Mouse (Mus musculus): ENCODE results near the gene Kif5c. TPM values are rescaled to one million over a fixed set of nuclear protein-coding genes. Genes with fewer than 3 reads are reported as not detected.

Gene Kif5c
- polyA plus RNA-seq, 1 experiment from 2014 or later = 7.1 TPM

GRCm38 (mm10) chr2:49747670-49748069 lies 128.6 kb downstream of the Kif5c start:
- 0 out of 2 replicates have a peak overlapping the region, but pooled peaks have one; percentile 8 for H3K27ac ChIP-seq
- WGBS (ENCODE audit: missing documents) = 85% methylated on average over 2 of the region's 2 CpGs
- H3K4me3 ChIP-seq (ENCODE audit: inconsistent target) = no peak overlapping the region
- peaks cover 3% of the 10 kb centered on the region; the same call in 1 of the 2 replicates for H3K36me3 ChIP-seq (ENCODE audit: inconsistent target)
- H3K79me2 ChIP-seq (ENCODE audit: inconsistent target) = peaks cover 47% of the 10 kb centered on the region

GRCm38 (mm10) chr2:49748628-49749342 lies 129.7 kb downstream of the Kif5c start:
- Histone ChIP-seq H3K27ac (peak overlapping the region; percentile 68), H3K36me3 (ENCODE audit: inconsistent target) (peaks cover 11% of the 10 kb centered on the region), H3K4me3 (ENCODE audit: inconsistent target) (no peak overlapping the region), H3K79me2 (ENCODE audit: inconsistent target) (peaks cover 47% of the 10 kb centered on the region)
- 86% methylated on average over 14 of the region's 14 CpGs for WGBS (ENCODE audit: missing documents)

GRCm38 (mm10) chr2:49749730-49750576 lies 130.9 kb downstream of the Kif5c start:
- peak overlapping the region; percentile 68 for H3K27ac ChIP-seq
- WGBS (ENCODE audit: missing documents) = 69% methylated on average over 11 of the region's 11 CpGs

GRCm38 (mm10) chr2:49751544-49752210 lies 132.6 kb downstream of the Kif5c start:
- Histone ChIP-seq H3K79me2 (ENCODE audit: inconsistent target) (peaks cover 26% of the 10 kb centered on the region; the same call in 1 of the 2 replicates), H3K27ac (peak overlapping the region; percentile 68; the same call in 1 of the 2 replicates)
- WGBS (ENCODE audit: missing documents) = 93% methylated on average over 10 of the region's 10 CpGs

More at GRCm38 (mm10) chr2:49749730-49750576, 130.9 kb downstream of the Kif5c start:
- Histone ChIP-seq H3K36me3 (ENCODE audit: inconsistent target) (peaks cover 21% of the 10 kb centered on the region), H3K79me2 (ENCODE audit: inconsistent target) (peaks cover 43% of the 10 kb centered on the region), H3K4me3 (ENCODE audit: inconsistent target) (no peak overlapping the region)

GRCm38 (mm10) chr2:49752211-49752607 lies 133.1 kb downstream of the Kif5c start:
- Histone ChIP-seq H3K36me3 (ENCODE audit: inconsistent target) (peaks cover 44% of the 10 kb centered on the region), H3K79me2 (ENCODE audit: inconsistent target) (peaks cover 21% of the 10 kb centered on the region; the same call in 1 of the 2 replicates), H3K4me3 (ENCODE audit: inconsistent target) (no peak overlapping the region), H3K27ac (peak overlapping the region; percentile 17; the same call in 1 of the 2 replicates)
- 88% methylated on average over 8 of the region's 8 CpGs for WGBS (ENCODE audit: missing documents)

More at GRCm38 (mm10) chr2:49751544-49752210, 132.6 kb downstream of the Kif5c start:
- Histone ChIP-seq H3K4me3 (ENCODE audit: inconsistent target) (no peak overlapping the region), H3K36me3 (ENCODE audit: inconsistent target) (peaks cover 38% of the 10 kb centered on the region)

- Histone ChIP-seq H3K79me2 (ENCODE audit: inconsistent target) (peaks cover 12% of the 10 kb centered on the region; the same call in 1 of the 2 replicates), H3K36me3 (ENCODE audit: inconsistent target) (peaks cover 52% of the 10 kb centered on the region), H3K4me3 (ENCODE audit: inconsistent target) (no peak overlapping the region), H3K27ac (peak overlapping the region; percentile 17; the same call in 1 of the 2 replicates)
- 89% methylated on average over 3 of the region's 3 CpGs for WGBS (ENCODE audit: missing documents)
These were observed 134.0 kb downstream of the Kif5c start for GRCm38 (mm10) chr2:49753062-49753461.

GRCm38 (mm10) chr2:49755054-49755453 lies 136.0 kb downstream of the Kif5c start:
- Histone ChIP-seq H3K27ac (no peak overlapping the region), H3K79me2 (ENCODE audit: inconsistent target) (peaks cover 9% of the 10 kb centered on the region; the same call in 1 of the 2 replicates), H3K4me3 (ENCODE audit: inconsistent target) (no peak overlapping the region), H3K36me3 (ENCODE audit: inconsistent target) (peaks cover 72% of the 10 kb centered on the region)
- WGBS (ENCODE audit: missing documents) = 63% methylated on average over 2 of the region's 2 CpGs

- no peak overlapping the region for H3K27ac ChIP-seq
- 94% methylated on average over 6 of the region's 7 CpGs for WGBS (ENCODE audit: missing documents)
These were observed 138.5 kb downstream of the Kif5c start for GRCm38 (mm10) chr2:49757616-49758015.

GRCm38 (mm10) chr2:49764331-49764946 lies 145.3 kb downstream of the Kif5c start:
- Histone ChIP-seq H3K36me3 (ENCODE audit: inconsistent target) (peaks cover 91% of the 10 kb centered on the region), H3K79me2 (ENCODE audit: inconsistent target) (no peaks in the 10 kb centered on the region), H3K4me3 (ENCODE audit: inconsistent target) (no peak overlapping the region), H3K27ac (no peak overlapping the region)
- WGBS (ENCODE audit: missing documents) = 56% methylated on average over 7 of the region's 7 CpGs

More at GRCm38 (mm10) chr2:49757616-49758015, 138.5 kb downstream of the Kif5c start:
- Histone ChIP-seq H3K4me3 (ENCODE audit: inconsistent target) (no peak overlapping the region), H3K36me3 (ENCODE audit: inconsistent target) (peaks cover 94% of the 10 kb centered on the region), H3K79me2 (ENCODE audit: inconsistent target) (no peaks in the 10 kb centered on the region)

- H3K79me2 ChIP-seq (ENCODE audit: inconsistent target) = no peaks in the 10 kb centered on the region
- H3K27ac ChIP-seq = no peak overlapping the region
- 90% methylated on average over 2 of the region's 2 CpGs for WGBS (ENCODE audit: missing documents)
- H3K4me3 ChIP-seq (ENCODE audit: inconsistent target) = no peak overlapping the region
- H3K36me3 ChIP-seq (ENCODE audit: inconsistent target) = peaks cover 70% of the 10 kb centered on the region
These were observed 149.8 kb downstream of the Kif5c start for GRCm38 (mm10) chr2:49768916-49769315.

GRCm38 (mm10) chr2:49770440-49770839 lies 151.3 kb downstream of the Kif5c start:
- 100% methylated on average over 5 of the region's 5 CpGs for WGBS (ENCODE audit: missing documents)
- Histone ChIP-seq H3K27ac (no peak overlapping the region), H3K36me3 (ENCODE audit: inconsistent target) (peaks cover 71% of the 10 kb centered on the region), H3K79me2 (ENCODE audit: inconsistent target) (no peaks in the 10 kb centered on the region), H3K4me3 (ENCODE audit: inconsistent target) (no peak overlapping the region)

GRCm38 (mm10) chr2:49771172-49771571 lies 152.1 kb downstream of the Kif5c start:
- 3% methylated on average over 11 of the region's 11 CpGs for WGBS (ENCODE audit: missing documents)
- no peak overlapping the region for H3K4me3 ChIP-seq (ENCODE audit: inconsistent target)
- H3K36me3 ChIP-seq (ENCODE audit: inconsistent target) = peaks cover 64% of the 10 kb centered on the region
- H3K27ac ChIP-seq = no peak overlapping the region
- no peaks in the 10 kb centered on the region for H3K79me2 ChIP-seq (ENCODE audit: inconsistent target)

GRCm38 (mm10) chr2:49773194-49773931 lies 154.3 kb downstream of the Kif5c start:
- no peak overlapping the region for H3K27ac ChIP-seq
- WGBS (ENCODE audit: missing documents) = 94% methylated on average over 10 of the region's 10 CpGs
- no peaks in the 10 kb centered on the region for H3K79me2 ChIP-seq (ENCODE audit: inconsistent target)
- H3K36me3 ChIP-seq (ENCODE audit: inconsistent target) = peaks cover 42% of the 10 kb centered on the region; the same call in 1 of the 2 replicates
- no peak overlapping the region for H3K4me3 ChIP-seq (ENCODE audit: inconsistent target)
